Mouse (Mus musculus) testis, adult 2 months (tissue): Measurements from ENCODE around the gene Smyd5.

Source experiments
- CTCF ChIP-seq: fragments of 200-500 bp; IDR thresholded peaks from 2 replicates; pipeline ENCODE4 v1.5.1; 2012; ENCODE audit warnings: low read depth, mild to moderate bottlenecking, inconsistent platforms, low read length, moderate library complexity; ENCODE audit not compliant: control insufficient read depth, insufficient read depth, insufficient replicate concordance
- POLR2A ChIP-seq: fragments of 200-500 bp; IDR thresholded peaks from 2 replicates; pipeline ENCODE4 v1.6.1; 2012; ENCODE audit warnings: low read depth, mild to moderate bottlenecking, inconsistent platforms, low read length, moderate library complexity; ENCODE audit not compliant: control insufficient read depth

GRCm38 (mm10) chr6:85419150-85419549 is 12.6 kb upstream of the Smyd5 start:
- TF ChIP-seq POLR2A, result no peak
- TF ChIP-seq CTCF, result no peak
